Mouse (Mus musculus) testis, adult 2 months (tissue): ENCODE measurements at regions not wholly inside any gene's neighbourhood (a gene's known extent, or its start where the extent isn't known, plus 50 kb on each side); places are given as distances from the start of the nearest gene placed in this dataset.

Source experiments
- H3K27ac ChIP-seq: fragments of 200-500 bp; 2 replicates; pipeline ENCODE4 v1.5.1; 2012; ENCODE audit warnings: low read depth, low read length; ENCODE audit not compliant: control insufficient read depth, insufficient read depth
- H3K27me3 ChIP-seq: fragments of 200-500 bp; 2 replicates; pipeline ENCODE4 v1.6.1; 2012; ENCODE audit warnings: mild to moderate bottlenecking, low read length, moderate library complexity; ENCODE audit not compliant: control insufficient read depth, insufficient read depth
- H3K36me3 ChIP-seq: fragments of 200-500 bp; 2 replicates; pipeline ENCODE4 v1.6.1; 2012; ENCODE audit warnings: mild to moderate bottlenecking, low read length; ENCODE audit not compliant: control insufficient read depth, insufficient read depth
- H3K4me1 ChIP-seq: fragments of 200-500 bp; 2 replicates; pipeline ENCODE4 v1.6.1; 2012; ENCODE audit warnings: low read length; ENCODE audit not compliant: control insufficient read depth, insufficient read depth
- H3K4me3 ChIP-seq: fragments of 200-500 bp; 2 replicates; pipeline ENCODE4 v1.5.1; 2012; ENCODE audit warnings: low read depth, mild to moderate bottlenecking, low read length, moderate library complexity, mixed read lengths; ENCODE audit not compliant: control insufficient read depth
- CTCF ChIP-seq: fragments of 200-500 bp; IDR thresholded peaks from 2 replicates; pipeline ENCODE4 v1.5.1; 2012; ENCODE audit warnings: low read depth, mild to moderate bottlenecking, inconsistent platforms, low read length, moderate library complexity; ENCODE audit not compliant: control insufficient read depth, insufficient read depth, insufficient replicate concordance
- POLR2A ChIP-seq: fragments of 200-500 bp; IDR thresholded peaks from 2 replicates; pipeline ENCODE4 v1.6.1; 2012; ENCODE audit warnings: low read depth, mild to moderate bottlenecking, inconsistent platforms, low read length, moderate library complexity; ENCODE audit not compliant: control insufficient read depth

DNA sequence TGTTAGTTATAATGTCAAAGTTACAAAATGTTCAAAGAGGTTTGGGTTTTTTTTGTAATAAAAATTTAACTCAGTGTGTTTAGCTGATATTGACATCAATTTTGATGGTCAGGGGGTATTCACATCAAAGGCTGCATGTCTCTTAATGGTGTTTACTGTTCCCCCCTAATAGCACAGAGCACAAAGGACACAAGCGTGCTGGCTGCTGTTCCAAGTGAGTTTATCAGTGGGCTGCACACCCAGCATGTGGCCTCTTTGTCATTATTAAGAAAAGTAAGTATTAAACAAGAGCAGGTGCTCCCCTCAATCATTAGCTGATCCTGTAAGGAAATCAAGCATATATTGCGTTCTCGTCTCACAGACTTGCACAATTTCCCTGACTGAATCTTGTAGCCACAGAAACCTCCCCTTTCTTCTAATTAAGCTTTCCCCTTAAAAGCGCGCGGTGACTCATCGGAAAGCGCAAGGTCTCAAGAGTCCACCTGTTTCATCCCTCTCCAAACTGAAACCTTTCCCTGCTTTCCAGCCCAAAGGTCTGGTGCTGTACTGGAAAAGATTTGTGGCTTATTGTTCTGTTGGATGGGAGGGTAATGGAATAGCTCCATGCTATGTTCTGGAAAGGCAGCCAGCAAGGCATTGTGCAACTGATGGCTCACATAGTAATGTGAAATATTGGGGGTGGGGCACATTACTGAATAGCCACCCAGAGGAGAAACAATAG is 276.8 kb downstream of the Qdpr start:
- H3K27me3 ChIP-seq = no peaks in the 10 kb centered on the region
- H3K27ac ChIP-seq = no peak overlapping the region
- no peak overlapping the region for H3K4me3 ChIP-seq
- H3K4me1 ChIP-seq = no peaks in the 10 kb centered on the region
- H3K36me3 ChIP-seq = no peaks in the 10 kb centered on the region
- no peak for TF ChIP-seq CTCF
- no peak for TF ChIP-seq POLR2A

DNA sequence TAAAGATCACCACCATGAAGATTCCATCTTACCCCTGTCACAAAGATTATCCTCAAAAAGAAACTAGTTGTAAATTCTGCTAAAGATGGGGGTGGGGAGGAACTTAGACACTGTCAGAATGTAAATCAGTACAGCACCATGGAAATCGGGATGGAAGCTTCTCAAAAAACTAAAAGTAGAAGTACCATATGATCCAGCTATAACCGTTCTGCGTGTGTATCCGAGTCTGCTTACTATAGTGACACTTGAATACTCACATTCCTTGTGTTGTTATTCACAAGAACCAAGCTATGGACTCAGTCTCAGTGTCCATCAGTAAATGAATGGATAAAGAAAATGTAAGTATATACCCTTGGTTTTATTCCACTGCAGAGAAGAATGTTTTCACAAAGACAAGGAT is 290.8 kb downstream of the Qdpr start:
- no peak for TF ChIP-seq POLR2A
- TF ChIP-seq CTCF = no peak
- H3K36me3 ChIP-seq = no peaks in the 10 kb centered on the region
- H3K4me1 ChIP-seq = no peaks in the 10 kb centered on the region; the same call in 1 of the 2 replicates
- no peak overlapping the region for H3K27ac ChIP-seq
- H3K27me3 ChIP-seq = no peaks in the 10 kb centered on the region
- no peak overlapping the region for H3K4me3 ChIP-seq

DNA sequence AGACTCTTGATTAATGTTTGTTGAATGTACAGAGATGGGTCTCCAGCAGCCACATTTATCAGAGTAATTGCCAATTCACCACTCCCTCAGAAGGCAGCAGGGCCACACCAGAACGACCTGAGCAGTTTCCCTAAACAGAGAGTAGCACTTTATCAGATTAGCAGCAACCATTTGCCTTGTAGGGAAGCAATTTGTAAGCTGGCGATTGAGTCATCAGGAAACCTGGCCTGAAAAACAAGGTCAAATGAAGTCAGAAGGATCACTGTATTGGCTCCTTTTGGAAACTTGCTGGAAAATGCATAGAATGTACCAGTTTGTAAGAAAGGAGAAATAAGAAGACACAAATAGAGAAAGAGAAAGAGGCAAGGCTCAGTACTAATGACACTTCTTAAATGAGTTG is 295.1 kb downstream of the Qdpr start:
- Histone ChIP-seq H3K27ac (no peak overlapping the region), H3K36me3 (no peaks in the 10 kb centered on the region), H3K4me3 (no peak overlapping the region), H3K4me1 (no peaks in the 10 kb centered on the region), H3K27me3 (no peaks in the 10 kb centered on the region)
- TF ChIP-seq POLR2A = no peak
- TF ChIP-seq CTCF = no peak

DNA sequence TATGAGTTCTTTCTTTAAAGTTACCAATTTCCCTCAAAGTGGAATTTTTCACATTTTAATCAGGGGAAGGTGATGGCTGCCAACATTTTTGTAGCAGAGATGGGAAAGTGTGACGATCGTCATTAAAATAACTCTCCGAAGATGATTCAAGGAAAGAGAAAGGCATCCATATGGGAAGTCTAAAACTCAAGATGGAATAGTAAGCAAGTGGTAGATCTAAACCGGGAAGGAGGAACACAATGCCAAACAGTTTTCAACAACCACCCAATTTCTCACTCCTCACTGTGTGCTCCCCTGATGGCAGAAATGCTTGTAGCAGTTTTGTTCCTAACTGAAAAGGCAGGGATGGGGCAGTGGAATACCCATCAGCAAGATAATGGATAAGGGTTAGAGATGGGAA is 305.9 kb downstream of the Qdpr start:
- no peak for TF ChIP-seq POLR2A
- TF ChIP-seq CTCF = no peak
- H3K27ac ChIP-seq = no peak overlapping the region
- H3K4me1 ChIP-seq = no peaks in the 10 kb centered on the region
- H3K4me3 ChIP-seq = no peak overlapping the region
- no peaks in the 10 kb centered on the region for H3K36me3 ChIP-seq
- no peaks in the 10 kb centered on the region for H3K27me3 ChIP-seq

DNA sequence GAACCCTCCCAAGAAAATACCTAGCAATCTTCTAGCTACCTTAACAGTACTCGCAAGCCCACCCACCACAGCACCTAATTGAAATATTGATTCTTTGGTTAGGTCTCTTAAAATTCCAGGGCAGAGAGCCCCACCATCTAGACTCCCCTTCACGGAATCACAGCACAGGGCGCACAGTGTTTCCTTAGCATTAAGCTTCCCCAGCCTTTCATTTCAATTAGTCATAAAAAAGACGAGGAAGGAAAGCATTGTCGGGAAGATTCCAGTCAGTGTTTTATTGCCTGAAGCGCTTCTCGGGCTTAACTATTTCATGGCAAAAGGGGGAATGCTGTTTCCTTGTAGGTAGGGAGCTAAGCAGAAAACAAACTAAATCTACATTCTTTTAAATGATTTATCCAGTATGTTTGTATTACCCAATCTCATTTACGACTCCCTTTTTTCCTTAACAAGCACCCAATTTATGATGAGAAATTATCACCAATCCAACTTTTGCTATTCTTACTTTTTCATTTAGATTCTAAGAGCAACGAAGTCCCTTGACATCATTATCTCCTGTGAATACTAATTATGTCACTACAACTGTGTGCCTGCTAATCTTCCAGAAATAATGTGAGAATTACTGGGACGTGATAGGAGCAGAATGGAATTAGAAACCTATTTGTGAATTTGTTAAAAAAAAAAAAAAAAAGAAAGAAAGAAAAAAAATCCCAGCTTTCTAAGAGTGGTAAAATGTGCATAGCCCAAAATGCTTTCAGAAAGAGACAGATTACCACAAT is 312.6 kb downstream of the Qdpr start:
- H3K4me1 ChIP-seq = no peaks in the 10 kb centered on the region
- TF ChIP-seq POLR2A (no peak), CTCF (no peak)
- no peak overlapping the region for H3K4me3 ChIP-seq
- H3K27me3 ChIP-seq = no peaks in the 10 kb centered on the region
- H3K36me3 ChIP-seq = no peaks in the 10 kb centered on the region
- H3K27ac ChIP-seq = no peak overlapping the region

DNA sequence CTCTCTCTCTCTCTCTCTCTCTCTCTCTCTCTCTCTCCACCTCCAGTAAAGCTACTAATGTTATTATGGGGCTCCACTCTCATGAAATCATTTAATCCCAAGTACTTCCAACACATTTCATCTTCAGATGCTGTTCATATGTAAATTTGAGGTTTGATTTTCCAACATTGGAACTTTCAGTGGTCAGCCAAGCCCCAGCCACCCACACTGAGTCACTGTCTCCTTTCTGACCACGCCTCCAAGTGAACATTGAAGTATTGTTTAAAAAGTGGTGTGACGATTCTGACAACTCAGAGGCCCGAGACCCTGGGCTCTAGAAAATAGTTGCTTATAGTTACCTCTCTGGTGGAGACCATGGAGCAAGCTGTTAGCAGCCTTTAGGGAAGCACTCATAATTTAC is 313.3 kb downstream of the Qdpr start:
- Histone ChIP-seq H3K4me3 (no peak overlapping the region), H3K36me3 (no peaks in the 10 kb centered on the region), H3K27ac (no peak overlapping the region), H3K4me1 (no peaks in the 10 kb centered on the region), H3K27me3 (no peaks in the 10 kb centered on the region)
- no peak for TF ChIP-seq CTCF
- TF ChIP-seq POLR2A = no peak

DNA sequence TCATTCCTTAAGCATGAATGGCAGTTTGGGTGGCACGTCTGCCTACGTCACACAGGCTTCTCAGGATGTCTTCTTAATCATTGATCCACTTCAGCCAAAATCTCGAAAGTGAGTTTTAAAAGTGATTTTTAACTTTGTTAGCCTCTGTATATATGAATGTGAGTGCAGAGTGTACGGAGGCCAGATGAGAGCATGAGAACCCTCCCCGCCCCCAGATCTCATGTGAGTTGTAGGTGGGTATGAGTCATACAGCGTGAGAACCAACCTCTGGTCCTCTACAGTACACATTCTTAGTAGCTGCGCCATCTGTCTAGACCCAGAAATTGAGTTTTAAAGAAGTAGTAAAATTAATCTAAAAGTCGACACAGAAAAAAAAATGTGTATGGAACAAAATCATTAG is 322.1 kb downstream of the Qdpr start:
- H3K27ac ChIP-seq = no peak overlapping the region
- H3K27me3 ChIP-seq = no peaks in the 10 kb centered on the region
- H3K4me3 ChIP-seq = no peak overlapping the region
- TF ChIP-seq CTCF (no peak), POLR2A (no peak)
- H3K36me3 ChIP-seq = no peaks in the 10 kb centered on the region
- H3K4me1 ChIP-seq = no peaks in the 10 kb centered on the region

DNA sequence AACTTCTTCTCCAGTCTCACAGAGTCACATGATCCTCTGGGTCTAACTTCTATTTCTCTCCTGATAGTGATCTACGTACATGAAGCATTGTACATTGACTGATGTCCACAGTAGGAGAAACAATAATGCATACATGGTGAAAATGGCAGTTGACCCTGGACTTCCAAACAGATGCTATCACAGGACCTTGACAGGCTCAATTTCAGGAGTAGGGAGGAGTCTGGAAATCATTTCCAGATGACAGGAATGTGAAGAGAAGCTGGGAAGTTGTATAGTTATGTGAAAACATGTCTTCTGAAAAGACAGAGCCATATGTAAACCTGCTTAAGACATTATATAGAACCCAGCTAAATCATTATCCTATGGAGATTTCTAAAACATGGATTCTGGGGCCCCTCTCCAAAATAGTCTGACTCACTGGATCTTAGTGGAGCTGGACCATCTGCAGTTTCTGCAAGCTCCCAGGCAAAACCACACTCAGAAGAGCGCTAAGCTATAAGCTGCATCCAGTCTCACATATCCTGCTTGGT is 322.3 kb upstream of the Ldb2 start:
- no peak overlapping the region for H3K27ac ChIP-seq
- H3K4me3 ChIP-seq = no peak overlapping the region
- no peaks in the 10 kb centered on the region for H3K36me3 ChIP-seq
- H3K4me1 ChIP-seq = no peaks in the 10 kb centered on the region
- H3K27me3 ChIP-seq = no peaks in the 10 kb centered on the region
- TF ChIP-seq CTCF (no peak), POLR2A (no peak)
